16 mouse cellular contexts compared by ENCODE assay signal in the genomic region with DNA sequence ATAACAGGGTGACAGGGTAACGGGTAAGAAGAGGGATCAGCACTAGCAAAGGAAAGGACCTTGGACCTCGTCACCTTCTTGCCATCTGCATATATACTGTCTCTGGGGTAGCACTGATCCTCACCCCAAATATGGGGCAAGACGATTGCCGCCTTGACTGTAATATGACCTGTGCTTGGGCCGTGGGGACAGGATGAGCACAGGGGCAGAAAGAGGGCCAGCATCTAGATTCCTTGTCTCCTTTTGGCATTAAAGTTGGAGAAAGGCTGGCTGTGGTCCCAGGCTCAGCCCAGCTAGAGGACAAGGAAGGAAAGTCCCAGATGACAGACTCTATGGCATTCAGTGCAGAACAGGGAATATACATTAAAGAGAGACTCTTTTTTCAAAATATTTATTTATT.
"Had no signal": no experiment of that assay in that cellular context is flagged by ENCODE, and none has a peak within 500 bp of the region (broad histone marks: within the 10 kb centered on the region; RNA-seq: fewer than 3 reads in every experiment).

No protein-coding gene starts in this region.

- H3K9ac ChIP-seq: limb, embryonic 15.5 days; liver, embryonic 13.5 days; liver, postnatal 0 days; lung, embryonic 15.5 days; midbrain, embryonic 12.5 days; neural tube, embryonic 13.5 days; stomach, embryonic 15.5 days had no signal

- H3K4me2 ChIP-seq: limb, embryonic 15.5 days; liver, embryonic 13.5 days; lung, embryonic 15.5 days; midbrain, embryonic 12.5 days; neural tube, embryonic 13.5 days; stomach, embryonic 15.5 days had no signal

- DNase-seq: kidney, postnatal 25 days; layer of hippocampus, adult 9-11 months; layer of hippocampus, postnatal 36 days; liver, embryonic 13.5 days; liver, postnatal 0 days; lung, postnatal 14 days; right cerebral cortex, postnatal 14 days; thymus, adult 2 months; thymus, postnatal 25 days had no signal

- H3K27ac ChIP-seq: limb, embryonic 15.5 days; liver, embryonic 13.5 days; lung, embryonic 15.5 days; macrophage; midbrain, embryonic 12.5 days; neural tube, embryonic 13.5 days; stomach, embryonic 15.5 days had no signal

- H3K9me3 ChIP-seq: limb, embryonic 15.5 days; liver, embryonic 13.5 days; lung, embryonic 15.5 days; midbrain, embryonic 12.5 days; stomach, embryonic 15.5 days had no signal

- ATAC-seq: liver, postnatal 0 days; midbrain, embryonic 16.5 days had no signal

- H3K4me1 ChIP-seq: limb, embryonic 15.5 days; liver, embryonic 13.5 days; lung, embryonic 15.5 days; midbrain, embryonic 12.5 days; stomach, embryonic 15.5 days had no signal

- H3K4me3 ChIP-seq: limb, embryonic 15.5 days; liver, embryonic 13.5 days; lung, embryonic 15.5 days; midbrain, embryonic 12.5 days; neural tube, embryonic 13.5 days; stomach, embryonic 15.5 days had no signal

- H3K36me3 ChIP-seq: limb, embryonic 15.5 days; liver, embryonic 13.5 days; lung, embryonic 15.5 days; midbrain, embryonic 12.5 days; neural tube, embryonic 13.5 days; stomach, embryonic 15.5 days had no signal

- H3K27me3 ChIP-seq: limb, embryonic 15.5 days; liver, embryonic 13.5 days; lung, embryonic 15.5 days; midbrain, embryonic 12.5 days; neural tube, embryonic 13.5 days; stomach, embryonic 15.5 days had no signal
